Mouse (Mus musculus) liver, postnatal 0 days (tissue): ENCODE measurements around the gene Gmds.

Source experiments
- CTCF ChIP-seq: sonication (generic); IDR thresholded peaks from 2 replicates; pipeline ENCODE4 v1.5.1; 2016; ENCODE audit warnings: antibody characterized with exemption, low read depth
- EP300 ChIP-seq: IDR thresholded peaks from 2 replicates; pipeline ENCODE4 v1.6.1; 2016; ENCODE audit warnings: antibody characterized with exemption, low read depth, mild to moderate bottlenecking

GRCm38 (mm10) chr13:31981198-31981597 lies 357.3 kb downstream of the Gmds start:
- no peak for TF ChIP-seq EP300
- no peak for TF ChIP-seq CTCF
